Mouse (Mus musculus) cortical plate, adult 2 months (tissue): ENCODE results near the gene Slc10a1. TPM values are rescaled to one million over a fixed set of nuclear protein-coding genes. Genes with fewer than 3 reads are reported as not detected.

Experiments
- H3K27ac ChIP-seq: fragments of 200-500 bp; 2 replicates; pipeline ENCODE4 v1.5.1; 2012; ENCODE audit warnings: low read length, control low read depth, inconsistent platforms; ENCODE audit not compliant: insufficient read depth
- H3K4me1 ChIP-seq: fragments of 200-500 bp; 2 replicates; pipeline ENCODE4 v1.6.1; 2011; ENCODE audit warnings: low read length; ENCODE audit not compliant: control insufficient read depth, insufficient read depth
- H3K4me3 ChIP-seq: fragments of 200-500 bp; 2 replicates; pipeline ENCODE4 v1.5.1; 2011; ENCODE audit warnings: mild to moderate bottlenecking, low read length, control low read depth; ENCODE audit not compliant: insufficient read depth
- CTCF ChIP-seq: fragments of 200-500 bp; IDR thresholded peaks from 2 replicates; pipeline ENCODE4 v1.5.1; 2011; ENCODE audit warnings: mild to moderate bottlenecking, control low read depth, low read length; ENCODE audit not compliant: insufficient read depth; ENCODE audit errors: extremely low read depth
- POLR2A ChIP-seq: fragments of 200-500 bp; IDR thresholded peaks from 2 replicates; pipeline ENCODE4 v1.6.1; 2011; ENCODE audit warnings: mild to moderate bottlenecking, low read length, control low read depth; ENCODE audit not compliant: insufficient read depth; ENCODE audit errors: extremely low read depth
- polyA plus RNA-seq: library from polyadenylated mRNA; depleted of rRNA; stranded (reverse); fragments of >200 nt; gene quantifications from 2 replicates; pipeline ENCODE4 v1.2.3, GENCODE M21; 2012

Slc10a1 gene
- polyA plus RNA-seq, 1 experiment = not detected

DNA sequence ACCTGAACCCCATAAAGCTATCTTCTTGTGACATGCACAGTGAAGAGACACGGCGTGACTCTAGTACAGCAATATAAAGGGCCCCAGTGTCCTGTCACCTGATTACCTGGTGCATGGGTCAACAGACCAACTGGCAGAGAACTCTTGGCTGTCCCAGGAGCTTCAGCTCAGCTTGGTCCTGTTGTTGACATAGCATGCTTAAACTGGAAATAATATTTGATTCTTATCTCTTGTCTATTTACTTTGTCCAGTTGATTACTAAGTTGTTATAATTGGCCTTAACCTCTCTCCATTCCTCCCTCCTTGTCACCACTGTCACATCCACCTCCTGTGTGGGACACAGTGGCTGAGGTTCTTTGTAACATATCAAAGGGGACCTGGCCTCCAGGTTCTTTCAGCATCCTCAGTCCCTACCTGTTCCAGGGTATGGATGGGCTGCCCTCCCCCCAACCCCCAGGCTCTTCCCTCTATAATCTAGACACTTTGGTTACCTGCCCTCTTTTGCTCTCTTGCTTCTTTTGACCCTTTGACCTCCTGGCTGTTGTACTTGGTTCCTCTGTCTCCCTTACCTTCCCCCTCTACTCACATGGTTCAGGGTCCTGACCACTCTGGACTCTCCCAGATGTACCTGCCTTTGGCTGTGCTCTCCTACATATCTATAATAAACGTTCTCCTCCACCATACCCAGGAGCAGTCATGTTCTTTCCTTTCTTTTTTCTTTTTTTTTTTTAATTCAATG, 36.9 kb downstream of the Slc10a1 start:
- Histone ChIP-seq H3K4me3 (no peak overlapping the region), H3K4me1 (no peaks in the 10 kb centered on the region), H3K27ac (no peak overlapping the region)
- TF ChIP-seq CTCF (no peak), POLR2A (no peak)

DNA sequence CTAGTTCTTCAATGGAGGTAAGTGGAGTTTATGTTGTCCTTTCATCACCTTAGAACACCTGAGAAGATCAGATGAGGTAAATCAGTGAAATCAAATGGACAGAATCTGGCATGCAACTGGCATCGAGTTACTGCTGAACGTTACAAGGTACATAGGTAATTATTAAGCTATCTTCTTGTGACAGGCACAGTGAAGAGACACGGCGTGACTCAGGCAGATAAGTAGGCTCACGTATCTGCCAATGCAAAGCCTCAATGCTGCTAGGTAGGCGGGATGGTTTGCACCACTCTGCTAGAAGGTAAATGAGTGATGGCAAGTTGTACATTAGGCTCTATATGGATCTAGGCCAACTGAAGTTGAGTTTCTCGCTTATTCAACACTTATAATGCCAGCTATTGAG, 38.4 kb downstream of the Slc10a1 start:
- TF ChIP-seq CTCF = no peak
- no peak for TF ChIP-seq POLR2A
- Histone ChIP-seq H3K4me1 (no peaks in the 10 kb centered on the region), H3K27ac (no peak overlapping the region), H3K4me3 (no peak overlapping the region)

DNA sequence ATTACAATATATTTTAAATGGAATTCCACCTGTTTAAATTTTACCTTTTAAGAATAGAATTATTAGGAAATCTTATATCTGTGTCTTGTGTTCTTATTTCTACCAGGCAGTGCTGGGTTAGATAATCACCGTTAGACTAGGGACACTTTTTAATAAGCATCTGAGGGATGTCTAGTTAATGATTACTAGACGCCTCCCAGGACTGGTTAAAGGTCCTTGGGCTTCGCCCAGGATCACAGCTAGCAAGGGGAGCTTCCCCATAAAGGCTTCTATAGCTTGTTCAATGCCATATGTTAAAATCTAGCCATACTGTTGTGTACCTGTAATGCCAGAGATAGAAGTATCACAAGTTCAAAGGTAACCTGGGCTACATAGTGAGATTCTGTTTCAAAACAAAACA, 39.6 kb downstream of the Slc10a1 start:
- Histone ChIP-seq H3K4me1 (no peaks in the 10 kb centered on the region), H3K27ac (no peak overlapping the region), H3K4me3 (no peak overlapping the region)
- no peak for TF ChIP-seq POLR2A

DNA sequence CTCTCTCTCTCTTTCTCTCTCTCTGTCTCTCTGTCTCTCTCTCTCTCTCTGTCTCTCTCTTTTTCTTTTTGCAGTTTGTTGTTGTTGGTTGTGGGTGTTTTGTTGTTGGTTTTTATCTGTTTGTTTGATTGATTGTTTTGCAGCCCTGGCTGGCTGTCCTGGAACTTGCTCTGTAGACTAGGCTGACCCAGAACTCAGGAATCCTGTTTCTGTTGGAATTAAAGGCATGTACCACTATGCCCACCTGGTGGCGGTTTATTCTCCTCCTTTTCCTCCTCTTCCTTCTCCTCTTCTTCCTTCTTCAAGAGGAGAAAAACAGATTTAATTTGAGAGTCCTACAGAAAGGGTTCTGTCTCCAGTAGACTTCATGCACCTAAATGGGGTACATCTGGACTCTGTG, 41.0 kb downstream of the Slc10a1 start:
- TF ChIP-seq CTCF = no peak
- TF ChIP-seq POLR2A = no peak
- Histone ChIP-seq H3K4me1 (no peaks in the 10 kb centered on the region), H3K27ac (no peak overlapping the region), H3K4me3 (no peak overlapping the region)

DNA sequence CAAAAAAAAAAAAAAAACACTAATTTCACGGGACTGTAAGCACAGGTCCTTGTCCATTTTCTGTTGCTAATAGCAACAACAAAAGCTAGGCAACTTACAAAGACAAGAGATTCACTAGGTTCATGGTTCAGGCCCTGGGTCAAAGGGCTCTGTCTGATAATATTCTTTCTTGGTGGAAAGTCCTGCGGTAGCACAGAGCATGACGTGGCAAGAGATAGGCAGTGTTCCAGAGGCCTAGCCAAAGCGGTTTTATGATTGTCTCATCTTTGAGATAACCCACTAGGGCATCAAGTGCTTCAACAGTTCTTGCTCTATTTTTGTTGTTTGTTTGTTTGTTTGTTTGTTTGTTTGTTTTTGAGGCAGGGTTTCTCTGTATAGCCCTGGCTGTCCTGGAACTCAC, 42.0 kb downstream of the Slc10a1 start:
- H3K27ac ChIP-seq = no peak overlapping the region
- H3K4me3 ChIP-seq = no peak overlapping the region
- TF ChIP-seq CTCF = no peak
- TF ChIP-seq POLR2A = no peak
- no peaks in the 10 kb centered on the region for H3K4me1 ChIP-seq

DNA sequence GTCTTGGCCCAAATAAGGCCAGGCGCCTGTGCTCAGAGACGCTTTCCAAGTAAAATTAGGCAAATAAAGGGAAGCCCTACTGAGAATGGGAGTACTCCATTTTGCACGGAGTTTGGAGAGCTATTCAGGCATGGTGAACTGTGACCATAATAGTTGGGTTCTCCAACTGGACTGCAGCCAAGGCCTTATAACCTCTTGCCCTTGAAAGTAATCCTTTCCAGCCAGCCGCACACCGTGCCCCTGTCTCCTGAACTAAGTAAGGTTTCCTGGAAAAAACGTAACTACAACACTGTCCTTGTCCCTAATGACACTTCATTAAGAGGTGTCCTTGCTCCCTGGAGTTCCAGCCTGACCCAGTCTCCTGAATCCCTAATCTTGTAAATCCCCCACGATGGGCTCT, 42.6 kb downstream of the Slc10a1 start:
- H3K27ac ChIP-seq = no peak overlapping the region
- no peak overlapping the region for H3K4me3 ChIP-seq
- no peaks in the 10 kb centered on the region for H3K4me1 ChIP-seq
- no peak for TF ChIP-seq POLR2A
- no peak for TF ChIP-seq CTCF

DNA sequence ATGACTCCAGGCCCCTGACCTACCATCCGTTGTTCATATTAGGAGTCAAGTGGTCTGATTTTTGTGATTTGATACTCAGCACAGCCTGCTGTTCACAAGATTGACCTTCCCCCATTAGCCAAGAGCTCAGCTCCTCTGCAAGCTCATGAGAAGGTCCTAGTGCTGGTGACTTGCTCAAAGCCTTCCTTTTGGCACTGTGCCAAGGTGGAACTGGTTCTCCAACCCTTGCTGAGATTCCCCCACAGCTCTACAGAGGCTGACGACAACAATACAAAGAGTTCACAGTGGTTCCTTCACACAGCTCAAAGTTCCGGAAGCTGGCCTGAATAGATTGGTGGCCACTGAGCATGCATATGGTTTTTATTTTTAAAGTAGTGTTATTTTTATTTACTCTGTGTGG, 44.3 kb downstream of the Slc10a1 start:
- Histone ChIP-seq H3K4me1 (no peaks in the 10 kb centered on the region), H3K4me3 (no peak overlapping the region), H3K27ac (no peak overlapping the region)
- TF ChIP-seq POLR2A = no peak
- TF ChIP-seq CTCF = no peak

DNA sequence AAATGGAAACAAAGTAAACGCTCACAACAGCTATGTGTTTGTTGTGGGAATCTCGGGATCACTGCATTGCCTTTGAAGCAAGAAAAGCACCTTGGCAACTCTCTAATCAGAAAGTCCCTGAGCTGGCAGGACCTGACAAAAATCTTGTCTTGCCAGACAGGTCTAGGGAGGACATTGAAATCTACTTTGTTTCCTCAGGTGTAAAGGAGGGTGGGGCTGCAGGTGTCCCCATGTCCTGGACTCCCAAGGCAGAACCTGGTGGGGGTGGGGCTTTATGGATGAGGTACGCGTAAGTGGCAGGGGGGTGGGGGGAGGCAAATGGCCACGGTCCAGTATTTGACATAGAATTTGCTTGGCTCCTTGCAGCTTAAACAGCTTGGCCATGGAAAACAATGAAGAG, 44.9 kb downstream of the Slc10a1 start:
- Histone ChIP-seq H3K27ac (no peak overlapping the region), H3K4me3 (no peak overlapping the region), H3K4me1 (no peaks in the 10 kb centered on the region)
- TF ChIP-seq CTCF = no peak
- no peak for TF ChIP-seq POLR2A

DNA sequence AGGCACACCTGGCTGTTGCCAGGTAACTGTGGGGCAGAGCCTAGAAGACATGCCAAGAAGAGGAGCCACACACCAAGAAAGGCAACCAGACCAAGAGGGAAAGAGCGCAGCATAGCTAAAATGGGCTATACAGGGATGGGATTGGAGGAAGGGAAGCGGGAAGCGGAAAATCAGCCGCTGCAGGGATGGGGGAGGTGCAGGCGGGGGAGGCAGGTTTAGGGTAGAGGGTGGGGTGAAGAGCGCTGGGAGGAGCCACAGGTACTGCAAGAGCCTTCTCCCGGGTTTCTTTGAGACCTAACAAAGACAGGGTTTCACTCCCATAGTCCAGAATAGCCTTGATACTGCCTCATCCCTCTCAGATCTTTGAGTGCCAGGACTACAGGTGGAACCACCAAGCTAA, 45.6 kb downstream of the Slc10a1 start:
- no peak overlapping the region for H3K27ac ChIP-seq
- TF ChIP-seq CTCF (no peak), POLR2A (no peak)
- no peaks in the 10 kb centered on the region for H3K4me1 ChIP-seq
- 0 out of 2 replicates have a peak overlapping the region, but pooled peaks have one; percentile 7 for H3K4me3 ChIP-seq

DNA sequence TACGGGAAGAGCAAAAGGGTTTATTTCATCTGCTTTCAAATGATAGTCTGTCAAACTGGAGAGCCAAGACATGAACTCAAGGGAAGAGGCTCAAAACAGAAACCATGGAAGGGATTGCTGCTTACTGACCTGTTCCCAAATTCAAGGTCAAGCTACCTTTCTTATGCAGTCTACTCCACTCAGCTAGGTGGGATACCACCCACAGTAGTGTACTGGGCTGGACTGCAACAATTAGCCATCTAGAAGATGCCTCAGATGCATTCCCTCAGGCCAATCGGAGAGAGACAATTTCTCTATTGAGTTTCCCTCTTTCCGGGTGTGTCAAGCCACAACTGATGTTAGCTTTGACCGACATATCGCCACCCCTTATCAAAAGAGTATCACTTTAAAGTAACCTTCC, 47.2 kb downstream of the Slc10a1 start:
- Histone ChIP-seq H3K27ac (no peak overlapping the region), H3K4me3 (no peak overlapping the region), H3K4me1 (no peaks in the 10 kb centered on the region)
- TF ChIP-seq POLR2A (no peak), CTCF (no peak)
